Mouse (Mus musculus): ENCODE data around the gene Coq8b. TPM values are rescaled to one million over a fixed set of nuclear protein-coding genes. Genes with fewer than 3 reads are reported as not detected.

Coq8b gene
- polyA plus RNA-seq, 1 experiment from 2014 or later, result 16.8 TPM

DNA sequence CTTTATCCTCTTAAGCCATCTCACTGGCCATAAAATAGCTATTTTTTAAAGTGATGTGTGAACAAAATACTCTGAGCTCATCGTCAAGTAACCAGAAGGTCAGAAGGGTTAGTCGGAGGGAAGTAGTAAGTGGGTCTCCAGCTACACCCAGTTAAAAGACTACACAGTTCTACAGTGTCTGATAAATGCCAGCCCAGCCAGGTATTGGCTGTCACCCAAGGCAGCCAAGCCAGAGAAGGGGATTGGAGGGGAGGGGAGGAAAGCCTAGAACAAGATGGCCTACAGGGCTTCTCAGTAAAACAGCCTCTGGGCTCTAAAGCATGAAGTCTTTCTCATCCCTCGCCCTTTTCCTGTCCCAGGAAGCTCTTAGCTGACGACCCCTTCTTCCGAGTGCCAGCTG lies 17.1 kb downstream of the Coq8b start:
- H3K27ac ChIP-seq (ENCODE audit: low read depth, low read length), result no peak overlapping the region
- H3K4me2 ChIP-seq (replicated peaks; ENCODE audit: low read depth), result no peak overlapping the region
- ATAC-seq, result no peak
- no peaks in the 10 kb centered on the region for H3K27me3 ChIP-seq (replicated peaks; ENCODE audit: control insufficient read depth, insufficient read depth, low read length)
- no peak for TF ChIP-seq CTCF (IDR thresholded peaks at IDR 0.05; ENCODE audit: low read depth)
- whole genome bisulfite sequencing, result 80% methylated on average over 5 of the region's 5 CpGs
- peaks cover 47% of the 10 kb centered on the region; the same call in 1 of the 2 replicates for H3K36me3 ChIP-seq (ENCODE audit: control insufficient read depth, insufficient read depth)
- H3K9me3 ChIP-seq (ENCODE audit: control insufficient read depth), result no peaks in the 10 kb centered on the region
- H3K4me1 ChIP-seq (replicated peaks; ENCODE audit: control insufficient read depth, insufficient read depth, low read length), result no peaks in the 10 kb centered on the region
- no peak overlapping the region for H3K9ac ChIP-seq (ENCODE audit: low read depth, low read length)
- no peak overlapping the region for H3K4me3 ChIP-seq (ENCODE audit: low read depth, low read length)

DNA sequence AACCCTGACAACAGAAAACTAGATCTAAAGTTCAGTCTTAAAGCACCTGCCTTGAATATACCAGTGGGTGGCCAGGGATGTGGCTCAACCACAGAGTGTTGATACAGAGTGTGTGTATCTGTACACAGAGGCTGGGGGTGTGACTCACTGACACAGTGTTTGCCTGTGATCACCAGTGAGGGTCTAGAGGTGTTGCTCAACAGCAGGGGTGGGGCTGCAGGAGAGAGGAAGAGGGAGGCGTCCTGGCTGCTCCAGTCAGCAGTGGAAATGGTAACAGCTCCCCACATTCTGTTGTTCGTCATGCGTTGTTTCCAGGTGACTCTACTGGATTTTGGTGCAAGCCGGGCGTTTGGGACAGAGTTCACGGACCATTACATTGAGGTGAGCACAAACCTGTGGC lies 19.1 kb downstream of the Coq8b start:
- Histone ChIP-seq H3K4me3 (ENCODE audit: low read depth, low read length) (no peak overlapping the region), H3K27ac (ENCODE audit: low read depth, low read length) (no peak overlapping the region), H3K4me2 (replicated peaks; ENCODE audit: low read depth) (no peak overlapping the region), H3K9ac (ENCODE audit: low read depth, low read length) (no peak overlapping the region), H3K4me1 (replicated peaks; ENCODE audit: control insufficient read depth, insufficient read depth, low read length) (no peaks in the 10 kb centered on the region), H3K9me3 (ENCODE audit: control insufficient read depth) (no peaks in the 10 kb centered on the region), H3K36me3 (ENCODE audit: control insufficient read depth, insufficient read depth) (peaks cover 29% of the 10 kb centered on the region; the same call in 1 of the 2 replicates), H3K27me3 (replicated peaks; ENCODE audit: control insufficient read depth, insufficient read depth, low read length) (no peaks in the 10 kb centered on the region)
- no peak for TF ChIP-seq CTCF (IDR thresholded peaks at IDR 0.05; ENCODE audit: low read depth)
- 64% methylated on average over 6 of the region's 6 CpGs for WGBS
- no peak; the same call in 1 of the 2 replicates for ATAC-seq

- H3K27me3 ChIP-seq (replicated peaks; ENCODE audit: control insufficient read depth, insufficient read depth, low read length), result no peaks in the 10 kb centered on the region
- peak; percentile 87 for TF ChIP-seq CTCF (IDR thresholded peaks at IDR 0.05; ENCODE audit: low read depth)
- no peak overlapping the region for H3K4me2 ChIP-seq (replicated peaks; ENCODE audit: low read depth)
- H3K4me3 ChIP-seq (ENCODE audit: low read depth, low read length), result no peak overlapping the region
- H3K9me3 ChIP-seq (ENCODE audit: control insufficient read depth), result no peaks in the 10 kb centered on the region
- WGBS, result 46% methylated on average over 3 of the region's 3 CpGs
- no peak overlapping the region for H3K27ac ChIP-seq (ENCODE audit: low read depth, low read length)
- peak; percentile 61 for ATAC-seq
- peaks cover 25% of the 10 kb centered on the region; the same call in 1 of the 2 replicates for H3K36me3 ChIP-seq (ENCODE audit: control insufficient read depth, insufficient read depth)
- no peaks in the 10 kb centered on the region for H3K4me1 ChIP-seq (replicated peaks; ENCODE audit: control insufficient read depth, insufficient read depth, low read length)
- H3K9ac ChIP-seq (ENCODE audit: low read depth, low read length), result no peak overlapping the region
Measured at GRCm38 (mm10) chr7:27255721-27256120, 22.9 kb downstream of the Coq8b start.

GRCm38 (mm10) chr7:27257046-27257851 lies 24.4 kb downstream of the Coq8b start:
- no peak overlapping the region for H3K9ac ChIP-seq (ENCODE audit: low read depth, low read length)
- H3K4me1 ChIP-seq (replicated peaks; ENCODE audit: control insufficient read depth, insufficient read depth, low read length), result no peaks in the 10 kb centered on the region
- no peaks in the 10 kb centered on the region for H3K9me3 ChIP-seq (ENCODE audit: control insufficient read depth)
- no peak for TF ChIP-seq CTCF (IDR thresholded peaks at IDR 0.05; ENCODE audit: low read depth)
- peaks cover 24% of the 10 kb centered on the region; the same call in 1 of the 2 replicates for H3K36me3 ChIP-seq (ENCODE audit: control insufficient read depth, insufficient read depth)
- WGBS, result 51% methylated on average over 27 of the region's 27 CpGs
- no peaks in the 10 kb centered on the region for H3K27me3 ChIP-seq (replicated peaks; ENCODE audit: control insufficient read depth, insufficient read depth, low read length)
- H3K4me2 ChIP-seq (replicated peaks; ENCODE audit: low read depth), result peak overlapping the region; percentile 79; the same call in 1 of the 2 replicates
- H3K4me3 ChIP-seq (ENCODE audit: low read depth, low read length), result no peak overlapping the region
- ATAC-seq, result no peak
- peak overlapping the region; percentile 50; the same call in 1 of the 2 replicates for H3K27ac ChIP-seq (ENCODE audit: low read depth, low read length)

GRCm38 (mm10) chr7:27257852-27258204 lies 25.0 kb downstream of the Coq8b start:
- TF ChIP-seq CTCF (IDR thresholded peaks at IDR 0.05; ENCODE audit: low read depth), result no peak
- Histone ChIP-seq H3K27ac (ENCODE audit: low read depth, low read length) (peak overlapping the region; percentile 50; the same call in 1 of the 2 replicates), H3K27me3 (replicated peaks; ENCODE audit: control insufficient read depth, insufficient read depth, low read length) (no peaks in the 10 kb centered on the region), H3K4me1 (replicated peaks; ENCODE audit: control insufficient read depth, insufficient read depth, low read length) (no peaks in the 10 kb centered on the region), H3K4me3 (ENCODE audit: low read depth, low read length) (peak overlapping the region; percentile 60), H3K4me2 (replicated peaks; ENCODE audit: low read depth) (peak overlapping the region; percentile 79), H3K9me3 (ENCODE audit: control insufficient read depth) (no peaks in the 10 kb centered on the region), H3K36me3 (ENCODE audit: control insufficient read depth, insufficient read depth) (peaks cover 24% of the 10 kb centered on the region; the same call in 1 of the 2 replicates), H3K9ac (ENCODE audit: low read depth, low read length) (no peak overlapping the region)
- 21% methylated on average over 3 of the region's 6 CpGs for WGBS
- ATAC-seq, result no peak

DNA sequence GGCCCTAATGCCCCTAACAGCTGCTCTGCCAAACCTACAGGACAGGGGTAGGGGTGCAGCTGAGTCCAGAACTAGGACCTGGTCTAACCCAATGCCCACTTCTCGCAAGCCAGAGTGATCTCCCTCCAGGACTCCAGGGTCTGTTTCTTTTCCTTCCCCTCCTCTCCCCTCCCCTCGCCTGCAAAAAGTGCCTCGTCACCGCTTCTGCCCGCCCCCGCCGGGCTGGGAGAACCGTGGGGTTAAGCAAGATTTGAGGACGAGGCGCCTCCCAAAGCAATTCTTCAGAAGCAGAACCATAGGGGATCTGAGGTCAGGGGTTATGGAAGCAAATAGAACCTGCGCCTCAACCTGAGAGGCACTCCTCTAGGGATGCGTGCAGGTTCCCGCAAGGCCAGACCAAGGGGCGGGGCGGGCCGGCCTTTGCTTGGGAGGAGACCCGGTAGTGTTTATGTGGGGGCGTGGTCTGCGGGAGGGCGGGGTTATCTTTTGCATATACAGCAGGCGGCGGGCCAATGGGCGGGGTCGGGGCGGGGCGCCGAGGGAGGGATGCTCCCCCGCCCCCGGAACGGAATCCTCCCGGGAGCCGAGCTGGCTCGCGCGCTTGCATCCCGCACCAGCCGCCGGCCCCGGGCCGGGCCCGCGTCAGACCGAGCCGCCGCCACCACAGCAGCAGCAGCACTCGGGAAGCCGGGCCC lies 25.5 kb downstream of the Coq8b start, which contains the start of gene Numbl:
Numbl (plus strand) TSS at position 229 of the 695 bp plus-strand sequence.
- H3K9ac ChIP-seq (ENCODE audit: low read depth, low read length), result peak within 1 kb of the TSS; percentile 68
- H3K27me3 ChIP-seq (replicated peaks; ENCODE audit: control insufficient read depth, insufficient read depth, low read length), result no peaks in the 10 kb centered on the region
- H3K36me3 ChIP-seq (ENCODE audit: control insufficient read depth, insufficient read depth), result peaks cover 26% of the 10 kb centered on the region; the same call in 1 of the 2 replicates
- peak within 1 kb of the TSS; percentile 79 for H3K4me2 ChIP-seq (replicated peaks; ENCODE audit: low read depth)
- peak within 1 kb of the TSS; percentile 60 for H3K4me3 ChIP-seq (ENCODE audit: low read depth, low read length)
- no peaks in the 10 kb centered on the region for H3K9me3 ChIP-seq (ENCODE audit: control insufficient read depth)
- peak within 1 kb of the TSS; percentile 50 for H3K27ac ChIP-seq (ENCODE audit: low read depth, low read length)
- 2% methylated on average over 39 of the region's 47 CpGs for WGBS
- ATAC-seq, result peak; percentile 82
- no peak for TF ChIP-seq CTCF (IDR thresholded peaks at IDR 0.05; ENCODE audit: low read depth)
- no peaks in the 10 kb centered on the region for H3K4me1 ChIP-seq (replicated peaks; ENCODE audit: control insufficient read depth, insufficient read depth, low read length)

Measured in intestine, postnatal 0 days (tissue).